Mouse (Mus musculus) left cerebral cortex, postnatal 25 days (tissue): Measurements from ENCODE around the gene Tmem82. TPM values are rescaled to one million over a fixed set of nuclear protein-coding genes. Genes with fewer than 3 reads are reported as not detected.
A peak's percentile ranks its signal among the peaks of the same experiment; 100 is the strongest.

Experiments used
- DNase-seq, 2 experiments: peaks; one replicate each; pipeline ENCODE4 v3.0.0; 2022; ENCODE audit warnings: low spot score in 2 of 2, mixed read lengths in 1 of 2
- intact Hi-C: fragments of 180-260 bp; cut with DNase I; formaldehyde crosslinking; loops from one replicate; pipeline ENCODE4 v1.15.1; 2025
- total RNA-seq, 2 experiments: library from RNA; stranded (reverse); gene quantifications; 2 replicates each; pipeline ENCODE4 v1.2.3; 2021

The Tmem82 gene
- total RNA-seq, 2 experiments from 2014 or later, result 0.85 TPM

GRCm38 (mm10) chr4:141617863-141618564, 419 bp downstream of the Tmem82 start:
- intact Hi-C loops, result loop anchor here (5.0 kb wide), 1 partner anchor 229 kb away; the partner anchor contains the start of gene Ctrc
- no peak for DNase-seq

- DNase-seq, result peak; percentile 31 to 35
- intact Hi-C loops, result loop anchor here (5.0 kb wide), 1 partner anchor 230 kb away; the partner anchor contains the start of gene Ctrc
Measured at GRCm38 (mm10) chr4:141617299-141617698, 1.1 kb downstream of the Tmem82 start.

GRCm38 (mm10) chr4:141616811-141617210, 1.6 kb downstream of the Tmem82 start:
- no peak for DNase-seq
- intact Hi-C loops, result loop anchor here (5.0 kb wide), 1 partner anchor 230 kb away; the partner anchor contains the start of gene Ctrc

GRCm38 (mm10) chr4:141614946-141615345, 3.5 kb downstream of the Tmem82 start:
- no peak for DNase-seq
- intact Hi-C loops, result loop anchor here (5.0 kb wide), 1 partner anchor 232 kb away; the partner anchor contains the start of gene Ctrc

- no peak for DNase-seq
- intact Hi-C loops, result no loop called here
Measured at GRCm38 (mm10) chr4:141609538-141609937, 8.9 kb downstream of the Tmem82 start.

- intact Hi-C loops, result no loop called here
- DNase-seq, result no peak
Measured at GRCm38 (mm10) chr4:141605861-141606260, 12.6 kb downstream of the Tmem82 start, which contains the start of gene Fblim1. Fblim1 (minus strand) TSS chr4:141606096.

GRCm38 (mm10) chr4:141605421-141605820, 13.0 kb downstream of the Tmem82 start:
- intact Hi-C loops, result no loop called here
- no peak for DNase-seq

GRCm38 (mm10) chr4:141604493-141604892, 13.9 kb downstream of the Tmem82 start:
- intact Hi-C loops, result no loop called here

GRCm38 (mm10) chr4:141603921-141604320, 14.5 kb downstream of the Tmem82 start:
- intact Hi-C loops, result no loop called here
- no peak for DNase-seq

More at GRCm38 (mm10) chr4:141604493-141604892, 13.9 kb downstream of the Tmem82 start:
- no peak for DNase-seq

- intact Hi-C loops, result no loop called here
- DNase-seq, result no peak
Measured at GRCm38 (mm10) chr4:141602523-141603223, 15.8 kb downstream of the Tmem82 start.

- no peak for DNase-seq
Measured at GRCm38 (mm10) chr4:141601148-141601862, 17.1 kb downstream of the Tmem82 start.

GRCm38 (mm10) chr4:141600364-141600763, 18.1 kb downstream of the Tmem82 start:
- DNase-seq, result no peak
- intact Hi-C loops, result no loop called here

More at GRCm38 (mm10) chr4:141601148-141601862, 17.1 kb downstream of the Tmem82 start:
- intact Hi-C loops, result no loop called here

GRCm38 (mm10) chr4:141599251-141600141, 18.9 kb downstream of the Tmem82 start:
- intact Hi-C loops, result no loop called here
- DNase-seq, result no peak

GRCm38 (mm10) chr4:141598894-141599250, 19.6 kb downstream of the Tmem82 start:
- intact Hi-C loops, result no loop called here
- DNase-seq, result no peak

GRCm38 (mm10) chr4:141598199-141598893, 20.1 kb downstream of the Tmem82 start:
- DNase-seq, result no peak

GRCm38 (mm10) chr4:141596700-141597328, 21.6 kb downstream of the Tmem82 start:
- DNase-seq, result no peak
- intact Hi-C loops, result no loop called here

More at GRCm38 (mm10) chr4:141598199-141598893, 20.1 kb downstream of the Tmem82 start:
- intact Hi-C loops, result no loop called here

GRCm38 (mm10) chr4:141595605-141596268, 22.7 kb downstream of the Tmem82 start:
- no peak for DNase-seq
- intact Hi-C loops, result no loop called here
